14 mouse cellular contexts compared by ENCODE assay signal in the genomic region with DNA sequence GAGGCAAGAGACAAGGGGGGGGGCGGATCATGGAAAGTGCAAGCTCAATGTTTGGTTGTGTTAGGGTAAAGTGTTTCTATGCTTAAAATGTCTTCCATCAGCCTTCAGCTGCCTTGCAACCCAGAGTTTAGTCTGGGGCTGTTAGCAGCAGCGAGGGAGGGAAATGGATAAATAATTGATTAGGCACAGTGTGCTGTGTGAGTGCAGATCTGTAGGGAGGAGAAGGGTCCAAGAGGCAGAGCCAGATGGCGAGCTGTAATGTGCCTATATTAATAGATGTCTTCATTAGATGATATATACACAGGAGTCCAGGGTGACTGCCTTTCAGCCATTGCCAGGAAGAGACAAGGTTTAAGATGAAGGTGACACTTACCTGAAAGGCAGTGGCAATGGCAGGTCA.
DNase-seq lines count a peak whose midpoint lies in the region; ATAC-seq and TF ChIP-seq lines count a peak whose summit lies in the region.
"Had no signal": no experiment of that assay in that cellular context is flagged by ENCODE, and none has a peak within 500 bp of the region (broad histone marks: within the 10 kb centered on the region; RNA-seq: fewer than 3 reads in every experiment).

No protein-coding gene starts in this region.

- no peak overlapping the region for H3K27ac ChIP-seq in left cerebral cortex, adult 2 months
- no peak overlapping the region for H3K27ac ChIP-seq in hindbrain, embryonic 10.5 days
- H3K27ac ChIP-seq in liver, embryonic 13.5 days = peak overlapping the region; percentile 80
- H3K27ac ChIP-seq in neural tube, embryonic 13.5 days (replicated peaks) = peak overlapping the region; percentile 20; the same call in 1 of the 2 replicates
- H3K27ac ChIP-seq in heart, adult 2 months = no peak overlapping the region

- intact Hi-C loops in left cerebral cortex, postnatal 4 days (cut with DNase I) = no loop called here
- intact Hi-C loops in left cerebral cortex, adult 2 months (cut with DNase I) = no loop called here
- intact Hi-C loops in heart, adult 2 months (cut with DNase I) = no loop called here

- ATAC-seq in liver, embryonic 13.5 days (ENCODE audit: low read depth) = peak; percentile 58; the same call in 1 of the 2 replicates
- ATAC-seq in neural tube, embryonic 13.5 days (ENCODE audit: low read depth) = peak; percentile 92
- ATAC-seq: intestine, postnatal 0 days had no signal

- no peak for TF ChIP-seq CTCF in left cerebral cortex, adult 2 months (IDR thresholded peaks at IDR 0.05)
- TF ChIP-seq CTCF in heart, adult 2 months (IDR thresholded peaks at IDR 0.05) = no peak

- TF ChIP-seq POLR2A in heart, adult 2 months (IDR thresholded peaks at IDR 0.05; ENCODE audit: insufficient read depth, low read depth, low read length) = no peak

- 66% methylated on average over 3 of the region's 3 CpGs for WGBS in hindbrain, embryonic 10.5 days
- WGBS in liver, embryonic 13.5 days (ENCODE audit: insufficient replicate concordance) = 46% methylated on average over 3 of the region's 3 CpGs
- 35% methylated on average over 3 of the region's 3 CpGs for WGBS in neural tube, embryonic 13.5 days
- WGBS in heart, adult 2 months = 67% methylated on average over 3 of the region's 3 CpGs

- no peak overlapping the region for H3K4me3 ChIP-seq in left cerebral cortex, adult 2 months
- H3K4me3 ChIP-seq in hindbrain, embryonic 10.5 days = no peak overlapping the region
- H3K4me3 ChIP-seq in liver, embryonic 13.5 days (replicated peaks) = no peak overlapping the region
- no peak overlapping the region for H3K4me3 ChIP-seq in neural tube, embryonic 13.5 days
- no peak overlapping the region for H3K4me3 ChIP-seq in heart, adult 2 months

- no peak overlapping the region for H3K9ac ChIP-seq in liver, embryonic 13.5 days
- H3K9ac ChIP-seq in neural tube, embryonic 13.5 days = no peak overlapping the region
- H3K9ac ChIP-seq in heart, adult 2 months (ENCODE audit: low read depth, low read length) = no peak overlapping the region

- TF ChIP-seq EP300 in heart, adult 2 months (IDR thresholded peaks at IDR 0.05; ENCODE audit: insufficient read depth, low read depth, low read length) = no peak

- no peaks in the 10 kb centered on the region for H3K4me1 ChIP-seq in hindbrain, embryonic 10.5 days (replicated peaks)
- H3K4me1 ChIP-seq in liver, embryonic 13.5 days (replicated peaks) = peaks cover 8% of the 10 kb centered on the region
- H3K4me1 ChIP-seq in neural tube, embryonic 13.5 days (replicated peaks) = peaks cover 36% of the 10 kb centered on the region
- H3K4me1 ChIP-seq in heart, adult 2 months (ENCODE audit: control insufficient read depth, insufficient read depth, low read length) = no peaks in the 10 kb centered on the region

- H3K36me3 ChIP-seq in hindbrain, embryonic 10.5 days = no peaks in the 10 kb centered on the region
- H3K36me3 ChIP-seq in liver, embryonic 13.5 days = no peaks in the 10 kb centered on the region
- no peaks in the 10 kb centered on the region for H3K36me3 ChIP-seq in neural tube, embryonic 13.5 days
- H3K36me3 ChIP-seq in heart, adult 2 months (ENCODE audit: control insufficient read depth, insufficient read depth, low read length) = no peaks in the 10 kb centered on the region; the same call in 1 of the 2 replicates

- no peaks in the 10 kb centered on the region for H3K9me3 ChIP-seq in hindbrain, embryonic 10.5 days
- H3K9me3 ChIP-seq in liver, embryonic 13.5 days (replicated peaks) = no peaks in the 10 kb centered on the region
- H3K9me3 ChIP-seq in neural tube, embryonic 13.5 days = no peaks in the 10 kb centered on the region

- no peaks in the 10 kb centered on the region for H3K79me2 ChIP-seq in heart, adult 2 months (replicated peaks; ENCODE audit: control insufficient read depth, insufficient read depth, low read length)

- H3K27me3 ChIP-seq in hindbrain, embryonic 10.5 days (ENCODE audit: insufficient read depth, poor library complexity, severe bottlenecking) = no peaks in the 10 kb centered on the region
- no peaks in the 10 kb centered on the region for H3K27me3 ChIP-seq in liver, embryonic 13.5 days
- H3K27me3 ChIP-seq in neural tube, embryonic 13.5 days = no peaks in the 10 kb centered on the region
- H3K27me3 ChIP-seq in heart, adult 2 months (ENCODE audit: control insufficient read depth, insufficient read depth, low read length) = no peaks in the 10 kb centered on the region

- peak; percentile 21 for DNase-seq in left cerebral cortex, postnatal 4 days
- DNase-seq in left cerebral cortex, adult 2 months (ENCODE audit: extremely low spot score in 1 of 2, low spot score in 2 of 2) = no peak
- peak; percentile 8 for DNase-seq in hindbrain, embryonic 10.5 days (ENCODE audit: low spot score)
- no peak for DNase-seq in liver, embryonic 13.5 days
- DNase-seq in heart, adult 2 months = no peak
- no peak for DNase-seq in T-cell, adult 2 months (ENCODE audit: low spot score)
- no peak for DNase-seq in spleen, postnatal 4 days (ENCODE audit: low spot score in 2 of 2)
- DNase-seq: adrenal gland, postnatal 14 days; B cell, adult 2 months; kidney, postnatal 36 days; right cerebral cortex, postnatal 4 days; thymus, adult 2 months had no signal

- peak overlapping the region; percentile 32 for H3K4me2 ChIP-seq in liver, embryonic 13.5 days
- H3K4me2 ChIP-seq in neural tube, embryonic 13.5 days = no peak overlapping the region

Comparison
In these comparisons a context has a peak if more than half of its experiments do, and no peak if none do; other contexts are left out.
1. DNase-seq: peak in left cerebral cortex, postnatal 4 days (single experiment) and hindbrain, embryonic 10.5 days (single experiment); none in left cerebral cortex, adult 2 months (0 of 2), liver, embryonic 13.5 days (single experiment), heart, adult 2 months (0 of 2), T-cell, adult 2 months (single experiment) and spleen, postnatal 4 days (0 of 2).
2. H3K27ac ChIP-seq: peak in liver, embryonic 13.5 days (single experiment) and neural tube, embryonic 13.5 days (single experiment); none in left cerebral cortex, adult 2 months (single experiment), hindbrain, embryonic 10.5 days (single experiment) and heart, adult 2 months (single experiment).